Mouse (Mus musculus): ENCODE measurements around the gene Yjefn3. TPM values are rescaled to one million over a fixed set of nuclear protein-coding genes. Genes with fewer than 3 reads are reported as not detected.

Gene Yjefn3
- polyA plus RNA-seq, 1 experiment = 0.95 TPM

GRCm38 (mm10) chr8:69887289-69888243 lies 14.9 kb downstream of the Yjefn3 start, which contains the start of gene Cilp2:
Cilp2 (minus strand) TSS chr8:69887687.
- peak within 1 kb of the TSS; percentile 41 for H3K4me3 ChIP-seq (ENCODE audit: control insufficient read depth, low read depth, low read length)
- H3K36me3 ChIP-seq (ENCODE audit: control insufficient read depth, insufficient read depth, low read length) = no peaks in the 10 kb centered on the region
- H3K27ac ChIP-seq (ENCODE audit: control insufficient read depth, insufficient read depth, low read depth, low read length) = no peak within 1 kb of the TSS
- H3K4me1 ChIP-seq (ENCODE audit: control insufficient read depth, insufficient read depth, low read length) = peaks cover 42% of the 10 kb centered on the region
- no peaks in the 10 kb centered on the region; the same call in 1 of the 2 replicates for H3K27me3 ChIP-seq (ENCODE audit: control insufficient read depth, insufficient read depth, low read length)
- TF ChIP-seq CTCF (IDR thresholded peaks at IDR 0.05; ENCODE audit: control insufficient read depth, insufficient read depth, insufficient replicate concordance, low read depth, low read length) (no peak), POLR2A (IDR thresholded peaks at IDR 0.05; ENCODE audit: control insufficient read depth, low read depth, low read length) (no peak)

GRCm38 (mm10) chr8:69884141-69884540 lies 18.4 kb downstream of the Yjefn3 start:
- Histone ChIP-seq H3K27me3 (ENCODE audit: control insufficient read depth, insufficient read depth, low read length) (no peaks in the 10 kb centered on the region; the same call in 1 of the 2 replicates), H3K36me3 (ENCODE audit: control insufficient read depth, insufficient read depth, low read length) (no peaks in the 10 kb centered on the region), H3K27ac (ENCODE audit: control insufficient read depth, insufficient read depth, low read depth, low read length) (no peak overlapping the region), H3K4me1 (ENCODE audit: control insufficient read depth, insufficient read depth, low read length) (peaks cover 59% of the 10 kb centered on the region), H3K4me3 (ENCODE audit: control insufficient read depth, low read depth, low read length) (no peak overlapping the region)
- TF ChIP-seq POLR2A (IDR thresholded peaks at IDR 0.05; ENCODE audit: control insufficient read depth, low read depth, low read length) = no peak
- TF ChIP-seq CTCF (IDR thresholded peaks at IDR 0.05; ENCODE audit: control insufficient read depth, insufficient read depth, insufficient replicate concordance, low read depth, low read length) = no peak

GRCm38 (mm10) chr8:69882833-69883600 lies 19.5 kb downstream of the Yjefn3 start:
- Histone ChIP-seq H3K4me3 (ENCODE audit: control insufficient read depth, low read depth, low read length) (peak overlapping the region; percentile 74), H3K27me3 (ENCODE audit: control insufficient read depth, insufficient read depth, low read length) (no peaks in the 10 kb centered on the region; the same call in 1 of the 2 replicates), H3K27ac (ENCODE audit: control insufficient read depth, insufficient read depth, low read depth, low read length) (no peak overlapping the region), H3K36me3 (ENCODE audit: control insufficient read depth, insufficient read depth, low read length) (no peaks in the 10 kb centered on the region), H3K4me1 (ENCODE audit: control insufficient read depth, insufficient read depth, low read length) (peaks cover 48% of the 10 kb centered on the region)
- TF ChIP-seq POLR2A (IDR thresholded peaks at IDR 0.05; ENCODE audit: control insufficient read depth, low read depth, low read length) = no peak
- no peak for TF ChIP-seq CTCF (IDR thresholded peaks at IDR 0.05; ENCODE audit: control insufficient read depth, insufficient read depth, insufficient replicate concordance, low read depth, low read length)

- no peak for TF ChIP-seq CTCF (IDR thresholded peaks at IDR 0.05; ENCODE audit: control insufficient read depth, insufficient read depth, insufficient replicate concordance, low read depth, low read length)
- TF ChIP-seq POLR2A (IDR thresholded peaks at IDR 0.05; ENCODE audit: control insufficient read depth, low read depth, low read length) = 0 out of 2 replicates have a peak, but pooled peaks have one; percentile 9
- no peaks in the 10 kb centered on the region for H3K36me3 ChIP-seq (ENCODE audit: control insufficient read depth, insufficient read depth, low read length)
- H3K4me1 ChIP-seq (ENCODE audit: control insufficient read depth, insufficient read depth, low read length) = peaks cover 40% of the 10 kb centered on the region
- H3K27me3 ChIP-seq (ENCODE audit: control insufficient read depth, insufficient read depth, low read length) = no peaks in the 10 kb centered on the region; the same call in 1 of the 2 replicates
- peak overlapping the region; percentile 74 for H3K4me3 ChIP-seq (ENCODE audit: control insufficient read depth, low read depth, low read length)
- H3K27ac ChIP-seq (ENCODE audit: control insufficient read depth, insufficient read depth, low read depth, low read length) = peak overlapping the region; percentile 5
Measured at GRCm38 (mm10) chr8:69882021-69882756, 20.3 kb downstream of the Yjefn3 start.

GRCm38 (mm10) chr8:69881261-69881865 lies 21.1 kb downstream of the Yjefn3 start:
- no peak for TF ChIP-seq POLR2A (IDR thresholded peaks at IDR 0.05; ENCODE audit: control insufficient read depth, low read depth, low read length)
- TF ChIP-seq CTCF (IDR thresholded peaks at IDR 0.05; ENCODE audit: control insufficient read depth, insufficient read depth, insufficient replicate concordance, low read depth, low read length) = no peak
- H3K27ac ChIP-seq (ENCODE audit: control insufficient read depth, insufficient read depth, low read depth, low read length) = peak overlapping the region; percentile 5

GRCm38 (mm10) chr8:69880841-69881240 lies 21.7 kb downstream of the Yjefn3 start:
- no peak for TF ChIP-seq CTCF (IDR thresholded peaks at IDR 0.05; ENCODE audit: control insufficient read depth, insufficient read depth, insufficient replicate concordance, low read depth, low read length)
- no peak for TF ChIP-seq POLR2A (IDR thresholded peaks at IDR 0.05; ENCODE audit: control insufficient read depth, low read depth, low read length)
- H3K36me3 ChIP-seq (ENCODE audit: control insufficient read depth, insufficient read depth, low read length) = no peaks in the 10 kb centered on the region
- H3K4me3 ChIP-seq (ENCODE audit: control insufficient read depth, low read depth, low read length) = no peak overlapping the region; the same call in 1 of the 2 replicates
- no peak overlapping the region for H3K27ac ChIP-seq (ENCODE audit: control insufficient read depth, insufficient read depth, low read depth, low read length)
- peaks cover 33% of the 10 kb centered on the region for H3K4me1 ChIP-seq (ENCODE audit: control insufficient read depth, insufficient read depth, low read length)
- H3K27me3 ChIP-seq (ENCODE audit: control insufficient read depth, insufficient read depth, low read length) = no peaks in the 10 kb centered on the region

More at GRCm38 (mm10) chr8:69881261-69881865, 21.1 kb downstream of the Yjefn3 start:
- Histone ChIP-seq H3K36me3 (ENCODE audit: control insufficient read depth, insufficient read depth, low read length) (no peaks in the 10 kb centered on the region), H3K4me1 (ENCODE audit: control insufficient read depth, insufficient read depth, low read length) (peaks cover 38% of the 10 kb centered on the region), H3K4me3 (ENCODE audit: control insufficient read depth, low read depth, low read length) (peak overlapping the region; percentile 74), H3K27me3 (ENCODE audit: control insufficient read depth, insufficient read depth, low read length) (no peaks in the 10 kb centered on the region)

All from testis, adult 2 months (tissue).